Mouse (Mus musculus) MN1 (cell line): Measurements from ENCODE around the gene Gm38392.

Experiments used
- DNase-seq: peaks from one replicate; pipeline ENCODE4 v3.0.0-alpha.2; 2016; ENCODE audit warnings: low spot score

The Gm38392 gene

DNA sequence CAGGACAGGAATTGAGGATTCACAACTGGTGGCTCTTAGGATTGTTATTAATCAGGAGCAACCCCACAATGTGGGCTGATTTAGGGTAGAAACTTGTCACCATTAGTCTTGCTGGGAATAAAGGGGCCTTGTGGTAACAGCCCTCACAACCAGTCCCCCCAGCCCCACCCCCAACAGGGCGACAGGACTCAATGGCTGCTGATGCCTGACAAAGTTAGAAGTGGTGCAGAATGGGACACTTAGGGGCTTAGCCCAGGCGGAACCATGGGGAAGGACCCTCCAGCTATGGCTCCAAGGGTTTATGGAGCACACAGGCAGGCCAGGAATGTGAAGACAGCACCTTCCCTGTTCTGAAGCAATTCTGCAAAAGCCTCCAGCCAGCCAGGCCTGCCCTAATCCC is 51.4 kb downstream of the Gm38392 start:
- no peak for DNase-seq

DNA sequence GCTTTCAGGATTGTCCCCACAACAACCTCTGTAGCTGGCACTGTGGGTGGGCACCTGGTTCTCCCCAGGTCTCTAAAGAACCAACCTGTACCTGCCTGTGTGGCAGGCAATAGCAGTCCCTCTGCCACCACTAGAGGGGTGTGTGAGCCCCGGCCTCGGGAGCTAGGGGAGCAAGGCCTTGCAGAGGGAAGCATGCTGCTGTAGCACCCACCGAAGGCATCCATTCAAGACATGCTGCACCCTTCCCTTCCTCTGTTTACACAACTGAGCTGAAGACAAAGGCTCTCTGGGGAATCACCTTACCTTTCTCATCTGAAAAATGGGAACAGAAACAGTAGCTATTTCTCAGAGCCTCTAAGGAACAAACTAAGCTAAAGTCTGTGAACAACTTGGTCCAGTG is 51.8 kb downstream of the Gm38392 start:
- DNase-seq: no peak

DNA sequence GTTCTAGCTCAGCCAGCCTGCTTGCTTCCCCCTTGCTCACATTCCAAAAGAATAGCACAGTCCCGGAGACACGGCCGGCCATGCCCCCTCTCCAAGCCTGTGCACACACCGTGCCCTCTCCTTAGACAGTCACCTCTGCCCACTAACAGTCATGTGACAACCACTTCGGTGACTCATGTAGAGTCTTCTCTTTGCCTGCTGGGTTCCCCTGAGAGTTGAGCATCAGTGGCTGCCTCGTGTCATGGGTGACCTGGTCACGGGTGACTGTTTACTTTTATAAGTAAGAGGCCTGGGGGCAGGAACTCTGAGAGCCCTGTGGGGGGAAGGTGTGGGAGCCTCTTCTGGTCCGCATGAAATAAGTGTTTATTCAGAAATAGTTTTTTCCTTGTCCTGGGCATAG is 53.0 kb downstream of the Gm38392 start:
- peak; percentile 65 for DNase-seq

DNA sequence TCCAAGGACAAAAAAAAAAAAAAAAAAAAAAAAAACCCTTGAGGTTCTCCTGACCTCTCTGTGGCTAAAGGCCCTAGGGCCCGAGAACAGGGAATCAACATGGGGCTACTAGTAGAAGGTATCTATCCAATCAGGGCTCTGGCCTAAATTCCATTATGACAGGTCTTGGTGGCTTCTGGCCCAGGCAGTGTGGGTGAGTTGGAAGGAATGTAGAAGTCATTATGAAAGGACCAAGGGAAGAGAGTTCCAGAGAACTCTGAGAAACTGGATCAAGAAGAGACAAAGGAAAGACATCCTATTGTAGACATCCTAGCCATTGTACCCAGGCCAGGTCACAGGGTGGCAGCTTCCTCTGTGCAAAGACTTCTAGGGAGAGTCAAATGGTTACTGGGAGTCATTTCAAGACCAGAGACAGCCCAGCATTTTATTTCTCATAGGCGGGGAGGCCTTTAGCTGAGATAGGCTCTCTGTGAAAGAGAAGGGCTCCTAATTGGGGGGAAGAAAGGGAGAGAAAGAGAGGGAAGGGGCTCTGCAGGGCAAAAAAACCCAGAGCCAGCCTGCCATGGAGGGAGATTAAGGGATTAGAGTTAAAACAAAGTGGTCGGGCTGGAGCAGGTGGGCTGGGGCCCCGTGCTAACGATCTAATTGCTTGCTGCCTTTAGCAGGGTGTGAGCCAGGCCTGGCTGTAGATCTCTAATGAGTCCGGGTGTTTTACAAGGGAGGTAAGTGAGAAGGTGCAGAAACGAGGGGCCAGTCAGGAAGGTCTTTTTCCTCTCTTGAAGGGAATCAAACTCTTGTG is 54.0 kb downstream of the Gm38392 start:
- no peak for DNase-seq

DNA sequence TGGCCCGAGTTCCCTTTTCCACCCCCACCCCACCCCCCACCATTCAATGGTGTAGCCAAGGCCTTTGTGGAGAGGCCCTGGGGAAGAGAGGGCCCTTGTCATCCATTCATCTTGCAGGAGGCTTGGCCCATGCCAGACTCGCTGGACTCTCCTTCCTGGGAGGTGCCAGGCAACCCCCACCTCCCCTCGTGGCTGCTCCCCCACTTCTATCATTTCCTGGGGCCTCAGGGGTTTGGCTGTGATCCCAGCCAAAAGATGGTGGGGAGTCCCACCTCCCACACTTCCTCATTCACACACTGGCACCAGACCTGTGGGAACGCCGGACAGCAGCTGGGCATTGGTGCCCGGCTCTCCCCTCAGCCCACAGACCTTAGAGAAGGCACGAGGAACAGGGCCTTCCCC is 54.7 kb downstream of the Gm38392 start:
- no peak for DNase-seq

DNA sequence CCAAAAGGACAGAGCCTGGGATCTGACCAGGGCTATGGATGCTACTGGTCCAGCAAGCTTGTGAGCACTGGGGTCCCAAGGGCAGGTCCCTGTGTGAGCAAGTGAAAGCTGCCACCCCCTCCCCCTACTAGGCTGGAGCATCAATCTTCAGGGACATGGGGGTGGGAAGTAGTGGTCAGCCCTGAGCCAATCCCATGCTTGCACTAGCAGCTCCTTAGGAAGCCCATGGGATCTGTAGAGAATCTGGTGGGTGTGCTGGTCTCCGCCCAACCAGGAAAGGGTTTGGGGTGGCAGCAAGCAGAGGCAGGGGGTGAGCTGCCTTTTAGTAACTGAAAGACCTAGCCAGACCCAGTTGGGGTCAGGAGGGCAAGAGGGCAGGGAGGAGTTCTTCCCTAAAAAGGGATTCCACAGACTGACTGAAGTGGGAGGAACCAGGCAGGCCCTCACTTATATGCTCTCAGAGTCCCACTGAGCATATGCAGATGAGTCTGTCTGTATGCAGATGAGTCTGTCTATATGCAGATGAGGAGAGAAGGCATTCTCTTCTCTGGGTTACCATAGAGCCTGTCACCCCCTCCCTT is 55.9 kb downstream of the Gm38392 start:
- no peak for DNase-seq

DNA sequence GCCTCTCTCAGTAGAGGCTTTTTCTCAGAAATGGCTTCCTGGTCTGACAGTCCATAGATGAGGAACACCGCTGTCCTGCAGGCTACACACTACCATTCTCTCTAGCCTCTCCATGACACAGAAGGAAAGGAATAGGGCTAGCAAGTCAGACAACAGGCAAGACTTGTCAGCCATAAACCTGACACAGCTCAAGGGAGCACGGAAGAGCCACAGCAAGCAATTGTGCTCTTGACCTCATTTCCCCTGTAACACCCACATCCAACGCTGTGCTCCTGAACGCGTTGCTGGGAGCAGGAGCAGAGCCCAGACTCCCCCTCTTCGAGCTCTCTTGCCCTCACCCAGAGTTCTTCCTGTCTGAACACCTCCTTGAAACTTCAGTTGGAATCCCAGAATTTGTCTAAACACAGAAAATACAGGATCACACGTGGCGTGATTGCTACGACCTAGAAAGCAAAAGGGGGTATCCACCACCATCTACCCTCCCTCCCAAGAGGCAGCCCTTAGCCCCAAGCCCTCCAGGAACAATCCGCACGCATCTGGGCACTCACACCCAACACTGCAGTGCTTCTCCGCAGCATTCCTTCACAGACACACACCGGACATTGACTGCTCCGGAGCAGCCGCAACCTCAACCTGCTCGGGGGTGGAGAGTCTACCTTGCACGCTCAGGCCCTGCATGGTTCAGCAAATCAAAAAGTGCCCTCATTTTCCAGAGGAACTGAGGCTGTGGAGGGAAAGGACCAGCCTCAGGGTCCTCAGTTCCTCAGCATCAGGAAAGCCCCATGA is 56.6 kb downstream of the Gm38392 start:
- no peak for DNase-seq

DNA sequence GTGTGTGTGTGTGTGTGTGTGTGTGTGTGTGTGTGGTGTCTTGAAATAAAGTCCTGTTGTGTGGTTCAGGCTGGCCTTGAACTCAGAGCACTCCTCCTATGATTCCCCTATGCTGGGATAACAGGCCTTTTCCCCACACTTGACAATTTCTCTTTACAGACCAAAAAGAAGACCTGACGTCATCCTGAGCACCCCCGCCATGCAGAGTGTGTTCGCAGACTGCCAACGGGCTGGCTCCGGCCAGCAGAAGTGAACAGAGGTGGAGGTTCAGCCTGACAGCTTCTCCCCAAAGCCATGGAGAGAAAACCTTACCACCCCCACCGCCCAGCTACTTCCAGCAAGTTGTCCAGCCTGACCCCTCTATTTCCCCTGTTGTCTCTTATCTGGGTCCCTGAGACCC is 57.5 kb downstream of the Gm38392 start:
- no peak for DNase-seq

DNA sequence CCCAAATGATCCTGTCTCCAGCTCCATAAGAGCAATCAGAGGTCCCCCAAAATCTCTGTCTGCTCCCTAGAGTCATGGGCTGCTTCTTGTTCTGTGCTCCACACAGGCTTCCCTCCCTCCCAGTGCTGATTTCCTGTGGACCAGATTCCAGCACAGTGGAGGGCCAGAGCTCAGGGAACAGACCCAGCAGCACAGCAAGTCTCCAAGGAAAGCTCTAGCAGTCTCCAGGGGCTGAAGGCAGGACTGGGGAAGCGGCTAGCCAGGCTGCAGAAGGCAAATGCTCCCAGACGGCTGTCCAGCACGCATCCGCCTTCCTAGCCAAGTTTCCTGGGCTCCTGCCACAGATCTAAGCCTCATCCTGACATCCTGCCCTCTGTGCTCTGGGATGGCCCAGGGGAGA is 58.1 kb downstream of the Gm38392 start:
- no peak for DNase-seq

DNA sequence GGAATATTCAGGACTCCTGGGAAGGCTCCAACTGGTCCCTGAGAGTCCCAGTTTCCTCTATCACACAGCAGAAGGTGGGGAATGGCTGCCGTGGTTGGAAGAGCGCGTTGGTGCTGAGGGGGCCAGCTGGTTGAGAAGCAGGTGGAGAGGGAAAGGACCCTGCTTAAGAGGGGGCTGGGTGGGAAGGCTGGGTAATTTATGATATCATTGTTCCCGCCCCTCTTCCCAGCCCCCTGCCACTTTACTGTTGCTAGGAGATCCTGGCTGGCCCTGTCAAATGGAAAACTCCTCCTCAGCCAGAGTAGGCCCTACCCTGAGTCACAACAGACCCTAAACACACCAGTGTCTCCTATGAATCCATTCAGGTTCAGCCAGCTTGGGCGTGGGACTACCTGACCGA is 59.0 kb downstream of the Gm38392 start:
- DNase-seq: no peak

DNA sequence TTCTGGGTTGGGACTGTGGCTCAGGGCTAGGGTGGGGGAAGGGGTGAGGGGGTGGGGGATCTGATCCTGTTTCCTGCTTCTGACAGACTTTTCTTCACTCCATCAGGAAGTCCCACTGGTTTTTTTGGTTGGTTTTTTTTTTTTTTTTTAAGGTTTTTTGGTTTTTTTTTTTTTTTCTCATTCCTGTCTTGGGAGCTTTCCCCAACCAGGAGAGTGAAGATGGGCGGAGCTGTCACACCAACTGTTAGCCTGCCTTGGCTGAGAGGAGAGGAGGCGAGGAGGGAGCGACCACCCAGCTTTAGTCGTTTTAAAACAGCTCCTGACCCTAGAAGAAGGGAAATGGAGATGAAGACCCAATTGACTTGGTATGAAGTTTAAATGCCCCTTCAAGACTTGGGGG is 59.8 kb downstream of the Gm38392 start:
- no peak for DNase-seq

DNA sequence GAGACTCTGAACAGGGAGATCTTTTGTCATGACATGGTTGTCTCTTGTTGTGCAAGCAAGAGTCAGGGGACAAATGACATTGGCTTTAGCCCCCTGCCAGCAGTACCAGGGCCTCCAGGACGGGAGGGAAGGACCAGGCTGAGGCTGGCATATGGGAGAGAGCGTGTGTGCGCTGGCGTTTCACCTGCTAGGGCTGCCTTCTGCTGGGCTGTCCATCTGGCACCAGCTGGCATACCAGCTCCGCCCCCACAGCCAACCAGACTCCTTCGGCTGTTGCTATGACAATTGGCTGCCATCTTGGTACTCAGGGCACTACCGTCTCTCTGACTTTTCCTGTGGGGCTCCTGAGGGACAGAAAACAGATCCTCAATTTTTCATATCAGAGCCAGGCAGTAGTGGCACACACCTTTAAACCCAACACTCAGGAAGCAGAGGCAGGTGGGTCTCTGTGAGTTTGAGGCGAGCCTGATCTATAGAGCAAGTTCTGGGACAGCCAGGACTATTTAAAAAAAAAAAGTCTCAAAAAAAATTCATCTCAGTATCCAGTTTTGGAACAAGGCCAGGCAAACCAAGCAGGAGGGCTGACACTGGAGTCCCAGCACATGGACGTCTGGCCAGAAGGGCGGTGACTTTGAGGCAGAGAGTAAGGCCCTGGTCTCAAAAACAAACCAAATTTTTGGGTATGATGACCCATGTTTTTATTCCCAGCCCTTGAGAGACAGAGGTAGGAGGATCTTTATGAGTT is 60.7 kb downstream of the Gm38392 start:
- DNase-seq: no peak

DNA sequence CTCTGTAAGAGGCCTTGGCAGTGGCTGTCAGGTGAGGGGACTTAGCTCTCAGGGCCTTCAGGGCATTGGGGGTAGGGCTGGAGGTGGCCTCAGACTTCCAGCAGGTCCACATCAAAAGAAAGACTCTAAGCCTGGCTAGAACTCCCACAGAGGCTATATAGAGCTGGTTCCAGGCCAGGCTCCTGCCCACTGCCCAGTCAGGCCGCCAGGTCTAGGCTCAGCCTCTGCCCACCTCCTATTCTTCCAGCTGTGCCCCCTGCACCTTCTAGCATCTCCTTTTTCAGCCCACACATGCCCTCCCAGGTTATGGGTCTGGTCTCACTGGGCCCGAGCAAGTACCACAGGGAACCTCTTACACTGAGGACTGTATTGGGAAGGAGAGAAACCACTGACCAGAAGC is 62.1 kb downstream of the Gm38392 start:
- no peak for DNase-seq

DNA sequence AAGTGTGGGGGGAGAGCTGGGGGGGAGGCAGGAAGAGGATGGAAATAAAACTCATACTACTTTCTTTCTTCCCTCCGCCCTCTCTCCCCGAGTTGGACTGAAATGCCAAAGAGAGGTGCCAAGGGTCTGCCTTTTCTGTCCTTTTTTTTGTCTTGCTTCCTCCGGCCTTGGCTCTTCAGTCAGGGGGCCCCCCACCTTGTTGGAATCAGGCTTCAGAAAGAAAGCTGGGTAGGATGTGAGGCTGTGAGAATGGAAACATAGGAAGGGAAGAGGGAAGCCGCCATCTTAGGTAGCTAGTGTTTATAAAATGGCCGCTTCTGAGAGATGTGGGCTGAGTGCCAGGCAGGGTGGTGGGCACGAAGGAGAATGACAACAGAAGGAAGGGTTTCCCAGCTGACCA is 64.6 kb downstream of the Gm38392 start:
- no peak for DNase-seq

DNA sequence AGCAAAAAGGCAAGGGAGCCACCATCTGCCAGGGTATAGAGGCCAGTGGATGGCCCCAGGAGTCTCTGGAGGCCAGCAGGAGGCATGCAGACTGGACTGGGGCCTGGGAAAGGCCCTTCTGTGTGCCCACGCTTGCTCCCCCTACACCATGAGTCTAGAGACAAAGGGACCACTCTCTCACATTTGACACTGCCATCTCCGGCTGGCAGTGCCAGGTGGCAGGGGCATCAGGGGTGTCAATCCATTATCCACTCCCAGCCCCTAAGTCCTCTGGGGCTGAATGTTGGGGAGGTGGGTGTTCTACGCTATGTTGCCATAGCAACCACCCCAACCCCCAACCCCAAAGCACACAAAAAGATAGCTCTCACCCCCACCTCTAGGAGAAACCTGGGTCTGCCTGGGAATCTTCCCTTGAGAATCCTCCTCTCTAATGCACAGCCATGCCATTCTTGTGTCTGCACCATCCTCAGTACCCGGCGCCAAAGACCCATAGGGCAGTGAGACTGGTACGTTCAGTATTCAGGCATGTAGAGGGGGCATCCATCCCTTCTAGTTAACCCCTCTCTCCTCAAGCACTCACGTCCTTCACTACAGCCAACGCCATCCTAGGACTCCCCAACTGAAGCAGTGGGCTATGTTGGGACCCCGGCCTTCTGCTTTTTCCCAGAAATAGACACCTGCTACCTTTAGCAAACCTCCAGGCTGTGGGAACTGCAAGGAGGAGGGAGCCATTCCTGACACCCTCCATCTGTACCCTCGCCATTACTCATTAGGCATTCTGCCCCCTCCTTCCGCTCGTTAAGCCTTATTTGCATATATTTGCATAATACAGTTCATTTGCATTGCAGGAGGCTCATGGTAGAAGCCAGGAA is 65.3 kb downstream of the Gm38392 start:
- no peak for DNase-seq

DNA sequence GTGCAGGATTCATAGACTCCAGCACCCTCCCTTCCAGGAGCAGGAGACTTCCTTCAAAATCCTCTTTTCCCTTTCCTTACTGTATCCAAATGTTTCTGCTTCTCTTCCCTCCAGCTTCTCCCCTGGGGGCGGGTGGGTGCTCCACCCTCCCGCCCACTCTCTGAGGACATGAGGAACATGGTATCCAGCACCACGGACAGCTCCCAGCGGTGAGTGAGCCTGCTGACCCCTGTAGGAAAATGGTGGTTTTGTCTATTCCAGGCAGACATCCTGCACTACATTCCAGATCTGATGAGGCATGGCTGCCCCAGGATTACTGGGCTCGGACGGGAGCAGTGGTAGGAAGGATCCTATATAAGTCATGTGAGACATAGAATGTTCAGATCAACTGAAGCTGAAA is 66.2 kb downstream of the Gm38392 start:
- DNase-seq: no peak

DNA sequence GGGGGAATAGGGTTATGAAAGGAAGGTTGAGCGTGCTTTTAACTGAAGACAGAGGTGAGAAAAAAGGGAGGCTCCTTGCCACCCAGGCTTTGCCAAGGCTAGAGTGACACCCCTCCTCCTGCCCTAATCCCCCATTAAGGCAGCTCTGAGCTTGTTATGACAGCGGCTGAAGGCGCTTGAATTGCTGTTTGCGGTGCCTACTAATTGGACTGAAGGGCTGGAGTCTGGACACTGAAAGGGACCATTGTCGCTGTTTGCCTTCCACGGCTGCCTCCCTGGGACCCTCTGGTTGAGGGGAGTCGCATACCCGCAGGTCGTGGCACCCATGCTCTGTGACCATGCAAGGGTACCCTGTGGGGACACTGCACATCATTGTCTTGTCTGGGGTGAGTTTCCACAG is 67.1 kb downstream of the Gm38392 start:
- no peak for DNase-seq

DNA sequence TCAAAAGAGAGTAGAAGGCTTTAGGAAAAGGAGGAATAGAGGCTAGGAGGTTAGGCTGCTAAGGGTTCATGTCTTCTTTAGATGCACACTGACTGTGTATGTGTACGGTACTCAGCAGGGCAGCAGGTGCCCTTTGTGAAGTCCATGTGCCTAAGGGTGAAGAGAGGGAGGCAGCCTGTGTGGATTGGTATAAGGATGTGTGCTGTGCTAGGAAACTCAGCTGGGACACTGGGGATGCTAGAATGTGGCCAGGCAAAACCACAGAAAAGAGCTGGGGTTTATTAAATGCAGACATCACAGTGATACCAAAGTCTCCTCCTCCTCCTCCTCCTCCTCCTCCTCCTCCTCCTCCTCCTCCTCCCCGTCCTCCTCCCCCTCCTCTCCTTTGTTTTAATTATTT is 69.3 kb downstream of the Gm38392 start:
- DNase-seq: no peak

DNA sequence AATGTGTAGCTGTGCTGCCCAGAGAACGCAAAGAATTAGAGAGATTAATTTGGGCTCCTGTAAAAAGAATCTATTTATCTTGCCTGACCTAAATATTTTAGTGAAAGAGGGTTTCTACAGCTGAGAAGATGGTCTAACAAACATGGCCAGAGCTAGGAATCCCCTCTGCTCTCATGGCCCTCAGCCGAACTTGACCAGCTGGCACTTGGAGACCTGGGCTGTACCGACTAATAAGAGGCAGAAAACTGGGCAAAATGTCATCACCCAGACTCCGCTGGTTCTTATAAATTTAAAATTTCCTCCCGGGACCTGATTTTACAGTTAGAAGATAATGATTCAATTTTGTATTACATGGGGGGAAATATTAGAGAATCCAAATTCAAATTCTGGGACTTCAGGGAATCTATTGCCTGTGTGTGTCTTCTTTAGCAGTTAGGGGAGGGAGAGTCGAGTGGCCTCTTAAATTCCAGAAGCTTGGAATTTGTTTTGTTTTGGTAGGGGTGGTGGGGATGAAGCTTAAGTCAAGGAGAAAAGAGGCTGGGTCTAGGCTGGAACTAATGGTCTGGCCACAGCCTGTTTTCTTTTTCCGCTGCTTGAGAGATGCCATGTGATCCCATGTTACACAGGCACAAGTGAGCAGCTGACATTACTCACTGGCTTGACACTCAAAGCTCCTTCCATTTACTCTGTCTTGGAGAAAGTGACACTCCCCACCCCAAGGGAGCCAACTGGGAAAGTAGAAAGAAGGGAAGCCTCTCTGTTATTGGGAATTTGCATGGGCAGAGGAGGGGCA is 70.3 kb downstream of the Gm38392 start:
- DNase-seq: no peak

DNA sequence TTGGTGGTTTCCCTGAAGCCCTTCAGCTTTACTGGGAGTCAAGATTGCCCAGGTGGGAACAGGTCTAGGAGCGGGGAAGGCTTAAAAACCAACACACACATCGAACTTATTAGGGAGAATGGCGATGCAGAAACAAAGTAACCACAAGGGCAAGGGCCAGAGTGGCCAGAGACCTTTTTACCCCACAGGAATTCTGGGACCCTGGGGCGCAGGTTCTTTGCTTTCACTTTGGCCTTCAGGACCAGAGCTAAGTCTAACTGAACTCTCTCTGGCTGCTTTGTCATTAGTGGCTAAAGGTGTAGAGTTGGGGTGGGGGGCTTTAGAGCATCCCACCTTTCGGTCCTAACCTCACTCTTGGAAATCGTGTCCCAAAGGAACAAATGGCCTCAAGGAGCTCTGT is 70.9 kb downstream of the Gm38392 start:
- DNase-seq: no peak

DNA sequence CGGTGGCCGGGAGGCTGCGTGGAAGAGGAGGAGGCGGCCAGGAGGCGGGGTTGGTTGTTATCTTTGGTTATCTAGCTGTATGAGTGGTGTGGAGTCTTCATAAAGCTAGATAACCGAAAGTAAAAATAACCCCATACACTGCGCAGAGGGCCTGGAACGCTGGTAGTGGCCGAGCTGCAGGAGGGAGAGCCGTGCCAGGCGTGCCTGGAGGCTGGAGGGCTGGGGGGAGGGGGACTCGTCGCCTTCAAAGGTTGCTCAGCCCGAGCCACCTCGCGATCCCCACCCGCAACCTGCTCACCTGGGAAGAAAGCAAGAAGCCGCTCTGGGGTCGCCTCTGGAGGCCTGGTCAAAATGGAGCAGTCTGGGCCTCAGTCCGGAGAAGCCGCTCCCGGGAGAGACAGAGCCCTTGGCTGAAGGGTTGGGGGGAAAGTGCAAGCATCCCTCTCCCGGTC is 71.4 kb downstream of the Gm38392 start:
- peak; percentile 43 for DNase-seq
